Mouse (Mus musculus): Measurements from ENCODE around the gene Rab34.

DNA sequence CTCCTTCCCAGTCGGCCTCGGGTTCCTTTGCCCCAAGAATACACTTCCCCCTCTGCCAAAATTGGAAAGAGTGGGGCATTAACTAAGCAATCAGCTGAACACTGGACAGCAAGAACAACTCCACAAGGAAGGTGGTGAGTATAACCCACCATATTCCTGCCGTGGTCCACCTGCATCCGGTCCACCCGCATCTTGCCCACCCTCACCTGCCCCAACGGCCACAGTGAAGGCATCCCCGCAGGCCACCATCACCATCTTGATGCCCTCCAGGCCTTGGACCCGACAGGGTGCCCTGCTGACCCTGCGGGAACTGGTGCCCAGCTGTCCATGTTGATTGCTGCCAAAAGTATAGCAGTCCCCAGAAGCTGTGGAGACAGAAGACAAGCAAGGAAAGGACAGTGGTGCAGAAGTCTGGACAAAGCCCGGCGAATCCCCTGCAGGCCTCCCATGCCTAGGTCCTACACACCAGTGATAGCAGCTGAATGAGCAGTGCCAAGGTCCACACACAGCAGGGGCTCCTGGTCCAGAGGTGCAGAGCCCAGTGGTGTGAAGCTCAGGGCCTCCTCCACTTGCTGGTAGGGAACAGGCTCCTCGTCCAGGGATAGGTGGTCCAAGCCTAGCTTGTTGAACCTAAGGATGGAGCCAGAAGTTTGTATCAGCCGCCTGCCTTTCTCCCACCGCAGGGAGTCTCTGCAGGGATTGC lies 20.8 kb upstream of the Rab34 start:
- TF ChIP-seq EP300 (IDR thresholded peaks at IDR 0.05; ENCODE audit: low read depth) (no peak), CTCF (IDR thresholded peaks at IDR 0.05; ENCODE audit: low read depth) (no peak)

All from heart, postnatal 0 days (tissue).